Mouse (Mus musculus) brain, embryonic 14.5 days (tissue): ENCODE results near the gene Gm14137. TPM values are rescaled to one million over a fixed set of nuclear protein-coding genes. Genes with fewer than 3 reads are reported as not detected.

Experiments used
- DNase-seq: peaks from one replicate; pipeline ENCODE4 v3.0.0-alpha.2; 2011; ENCODE audit warnings: low read depth
- CTCF ChIP-seq: fragments of 200-500 bp; IDR thresholded peaks from 2 replicates; pipeline ENCODE4 v1.5.1; 2012; ENCODE audit warnings: inconsistent platforms, mild to moderate bottlenecking, moderate library complexity, borderline replicate concordance; ENCODE audit not compliant: insufficient read depth, insufficient read length; ENCODE audit errors: extremely low read depth
- POLR2A ChIP-seq: fragments of 200-500 bp; IDR thresholded peaks from 2 replicates; pipeline ENCODE4 v1.6.1; 2012; ENCODE audit warnings: mild to moderate bottlenecking, inconsistent platforms, borderline replicate concordance; ENCODE audit not compliant: poor library complexity, insufficient read depth, insufficient read length, severe bottlenecking; ENCODE audit errors: extremely low read depth
- polyA plus RNA-seq: library from polyadenylated mRNA; depleted of rRNA; stranded (reverse); fragments of >200 nt; gene quantifications from 2 replicates; pipeline ENCODE4 v1.2.3, GENCODE M21; 2012

Gm14137 gene
- polyA plus RNA-seq, 1 experiment: 0.03 TPM

DNA sequence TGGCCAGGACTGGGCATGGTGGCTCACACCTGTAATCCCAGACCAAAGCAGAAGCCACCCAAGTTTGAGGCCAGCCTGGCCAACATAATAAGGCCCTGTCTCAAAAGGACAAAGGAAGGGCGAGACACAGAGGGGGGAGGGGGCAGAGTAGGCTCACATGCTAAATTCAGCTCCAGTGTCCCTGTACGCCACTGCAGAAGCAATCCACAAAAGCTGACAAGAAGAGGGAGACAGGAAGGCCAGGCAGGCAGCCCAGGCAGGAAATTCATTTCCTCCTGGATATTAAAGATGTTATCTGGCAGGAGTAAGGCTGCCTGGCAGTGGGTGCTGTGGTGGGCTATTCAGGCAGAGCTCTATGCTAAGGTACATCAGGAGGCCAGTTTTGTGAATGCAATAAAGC lies 13.1 kb upstream of the Gm14137 start:
- no peak for DNase-seq
- TF ChIP-seq CTCF (no peak), POLR2A (no peak)

DNA sequence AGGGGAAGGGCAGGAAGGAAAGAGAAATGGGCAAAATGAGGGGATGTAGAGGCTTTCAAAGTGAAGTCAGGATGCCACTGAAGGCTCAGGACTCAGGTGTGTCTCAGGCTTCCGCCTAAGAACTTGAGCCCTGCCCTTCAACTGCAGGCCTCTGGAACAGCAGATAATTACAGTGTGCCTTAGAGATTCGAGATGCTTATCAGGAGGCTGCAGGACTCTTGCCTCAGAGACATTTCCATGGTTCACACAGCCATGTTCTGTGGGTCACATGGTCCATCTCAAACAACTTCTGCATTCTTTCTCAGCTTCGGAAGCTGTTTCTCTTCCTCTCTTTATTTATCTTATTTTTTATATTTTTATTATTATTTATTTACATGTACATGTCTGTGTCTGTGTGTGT lies 11.2 kb upstream of the Gm14137 start:
- no peak for DNase-seq
- TF ChIP-seq CTCF (no peak), POLR2A (no peak)

DNA sequence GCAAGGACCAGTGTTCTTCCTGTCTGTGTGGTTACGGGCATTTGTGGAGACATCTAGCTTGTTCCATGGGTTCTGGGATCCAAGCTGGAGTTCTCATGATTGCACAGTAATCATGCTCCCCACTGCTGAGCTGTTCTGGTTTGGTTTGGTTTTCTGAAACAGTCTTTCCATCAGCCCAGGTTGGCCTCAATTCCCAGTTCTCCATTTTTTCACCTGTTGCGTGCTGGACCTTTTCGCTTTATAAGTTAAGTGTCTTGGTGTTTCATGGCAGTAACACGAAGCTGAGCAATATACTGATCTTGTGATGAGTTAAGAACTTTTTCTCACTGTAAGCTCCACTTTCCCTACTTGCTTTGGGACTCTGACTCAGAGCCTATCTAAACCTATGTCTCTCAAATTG lies 10.3 kb upstream of the Gm14137 start:
- no peak for DNase-seq
- TF ChIP-seq CTCF (no peak), POLR2A (no peak)

DNA sequence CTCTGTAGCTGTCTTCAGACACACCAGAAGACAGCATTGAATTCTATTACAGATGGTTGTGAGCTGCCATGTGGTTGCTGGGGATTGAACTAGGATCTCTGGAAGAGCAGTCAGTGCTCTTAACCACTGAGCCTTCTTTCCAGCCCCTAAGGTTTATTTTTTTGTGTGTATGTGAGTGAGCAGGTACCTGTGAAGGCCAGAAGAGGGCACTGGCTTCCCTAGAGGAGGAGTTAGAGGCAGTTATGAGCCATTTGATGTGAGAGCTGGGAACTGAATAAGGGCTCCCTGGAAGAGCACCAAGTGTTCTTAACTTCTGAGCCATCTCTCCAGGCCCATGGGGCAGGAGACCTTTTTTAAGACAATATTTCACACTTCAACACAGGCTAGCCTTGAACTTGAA lies 8.9 kb upstream of the Gm14137 start:
- no peak for TF ChIP-seq POLR2A
- no peak for TF ChIP-seq CTCF
- no peak for DNase-seq

DNA sequence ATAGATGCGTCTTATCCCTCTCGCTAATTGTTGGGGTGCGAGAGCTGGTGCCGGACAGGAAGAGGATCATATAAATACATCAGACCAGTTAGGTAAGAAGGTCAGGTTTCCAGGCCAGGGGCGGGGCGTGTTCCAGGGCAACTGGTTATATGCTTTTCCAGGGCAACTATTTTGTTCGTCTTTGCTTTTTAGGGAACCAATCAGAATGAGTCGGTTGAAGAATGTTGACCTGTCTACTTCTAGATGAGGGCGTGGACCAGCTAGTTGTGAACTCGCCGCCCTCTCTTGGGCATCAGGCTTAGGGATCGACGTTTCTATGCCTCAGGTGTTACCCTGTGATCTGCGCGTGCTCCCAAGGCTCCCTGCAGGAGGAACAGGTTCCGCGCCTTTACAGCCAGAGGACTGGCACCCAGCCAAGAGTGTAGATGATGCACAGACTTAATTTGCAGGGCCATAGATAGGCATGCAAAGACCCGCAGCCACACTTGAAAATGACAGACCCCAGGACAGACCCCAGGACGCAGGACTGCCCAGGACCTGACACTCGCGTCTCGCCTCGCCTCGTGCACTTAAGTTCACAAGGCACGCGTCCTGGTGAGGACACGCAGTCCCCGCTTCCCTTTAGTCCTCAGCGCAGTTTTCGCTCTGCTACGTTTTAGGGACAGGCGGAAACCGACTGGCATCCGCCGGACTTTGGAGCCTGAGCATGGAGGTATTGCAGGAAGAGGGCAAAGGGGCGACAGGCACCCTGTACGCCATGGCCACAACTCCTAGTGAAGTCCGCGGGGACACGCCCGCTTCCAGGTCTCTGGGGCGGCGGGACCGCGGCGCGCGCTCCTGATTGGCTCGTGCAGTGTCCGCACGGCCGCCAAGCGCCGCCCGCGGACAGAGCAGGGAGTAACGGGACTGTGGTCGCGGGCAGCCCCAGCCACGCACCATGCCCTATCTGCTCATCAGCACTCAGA lies 7.1 kb upstream of the Gm14137 start, which contains the start of gene Gchfr:
Gchfr (plus strand) TSS at position 873 of the 965 bp plus-strand sequence.
- TF ChIP-seq CTCF (no peak), POLR2A (no peak)
- DNase-seq: peak; percentile 75

DNA sequence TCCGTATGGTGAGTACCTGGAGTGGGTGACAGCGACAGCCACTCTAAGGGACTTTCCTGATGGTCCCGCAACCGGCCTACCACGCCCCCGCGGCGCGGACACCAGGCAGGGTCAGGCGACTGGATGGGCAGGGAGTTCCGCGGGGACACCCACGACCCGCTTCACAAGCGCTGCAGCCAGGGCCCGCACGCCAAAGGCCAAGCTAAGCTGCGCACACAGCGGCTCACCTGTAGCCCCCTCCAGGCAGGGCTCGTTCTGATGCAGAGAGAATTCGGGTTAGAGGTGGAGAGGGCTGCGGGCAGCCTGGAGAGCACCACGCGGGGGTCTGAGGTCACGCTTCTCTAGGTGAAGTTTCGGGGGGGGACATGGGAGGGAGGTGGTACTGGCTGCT lies 6.4 kb upstream of the Gm14137 start:
- DNase-seq: no peak
- no peak for TF ChIP-seq POLR2A
- no peak for TF ChIP-seq CTCF

DNA sequence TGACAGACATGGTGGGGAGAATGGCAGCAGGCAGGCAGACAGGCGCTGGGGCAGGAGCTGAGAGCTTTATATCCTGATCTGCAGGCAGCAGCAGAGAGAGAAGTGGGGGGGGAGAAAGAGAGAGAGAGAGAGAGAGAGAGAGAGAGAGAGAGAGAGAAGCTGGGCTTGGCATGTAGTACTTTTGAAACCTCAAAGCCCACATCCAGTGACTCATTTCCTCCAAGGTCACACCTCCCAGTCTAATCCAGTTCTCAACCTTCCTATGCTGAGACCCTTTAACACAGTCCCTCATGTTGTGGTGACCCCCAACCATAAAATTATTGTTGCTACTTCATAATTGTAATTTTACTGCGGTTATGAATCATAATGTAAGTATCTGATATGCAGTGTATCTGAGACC lies 4.0 kb upstream of the Gm14137 start:
- DNase-seq: no peak
- no peak for TF ChIP-seq POLR2A

DNA sequence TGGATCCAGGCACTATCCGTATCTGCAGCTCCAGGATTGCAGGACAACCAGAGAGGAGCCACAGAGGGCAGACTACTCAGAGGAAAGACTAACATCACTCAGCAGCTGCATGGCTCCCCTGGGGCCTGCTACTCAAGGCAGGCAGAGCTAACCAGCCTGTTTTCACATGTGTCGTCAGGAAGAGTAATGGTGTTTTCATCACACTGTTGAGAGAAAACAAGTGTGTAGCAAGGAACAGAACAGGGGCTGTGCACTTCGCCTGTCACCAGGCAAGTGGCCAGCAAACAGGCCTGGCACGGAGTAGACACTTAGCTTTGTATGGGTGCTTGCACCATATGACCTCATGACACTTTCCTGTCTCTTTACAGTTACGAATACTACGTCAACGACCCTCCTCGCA lies 2.7 kb upstream of the Gm14137 start:
- no peak for DNase-seq
- TF ChIP-seq CTCF (no peak), POLR2A (no peak)

DNA sequence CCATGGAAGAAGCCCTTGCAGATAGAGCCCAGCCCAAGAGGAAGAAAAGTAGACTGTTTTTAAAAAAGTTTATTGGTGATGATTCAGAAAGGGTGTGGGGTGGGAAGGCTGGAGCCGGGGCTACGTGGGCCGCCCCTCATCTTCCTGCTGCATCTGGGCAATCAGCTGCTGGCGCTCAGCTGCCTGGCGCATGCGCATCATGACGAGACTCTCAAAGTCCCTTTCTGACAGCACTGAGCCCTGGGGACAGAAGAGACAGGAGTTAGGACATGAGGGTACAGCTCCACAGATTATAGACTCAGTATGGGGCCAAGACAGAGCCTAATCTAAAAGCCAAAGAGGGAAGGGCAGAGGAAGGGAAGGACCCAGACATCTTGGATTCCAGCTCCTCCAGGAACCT lies 1.9 kb upstream of the Gm14137 start:
- TF ChIP-seq POLR2A (no peak), CTCF (no peak)
- DNase-seq: peak; percentile 14

DNA sequence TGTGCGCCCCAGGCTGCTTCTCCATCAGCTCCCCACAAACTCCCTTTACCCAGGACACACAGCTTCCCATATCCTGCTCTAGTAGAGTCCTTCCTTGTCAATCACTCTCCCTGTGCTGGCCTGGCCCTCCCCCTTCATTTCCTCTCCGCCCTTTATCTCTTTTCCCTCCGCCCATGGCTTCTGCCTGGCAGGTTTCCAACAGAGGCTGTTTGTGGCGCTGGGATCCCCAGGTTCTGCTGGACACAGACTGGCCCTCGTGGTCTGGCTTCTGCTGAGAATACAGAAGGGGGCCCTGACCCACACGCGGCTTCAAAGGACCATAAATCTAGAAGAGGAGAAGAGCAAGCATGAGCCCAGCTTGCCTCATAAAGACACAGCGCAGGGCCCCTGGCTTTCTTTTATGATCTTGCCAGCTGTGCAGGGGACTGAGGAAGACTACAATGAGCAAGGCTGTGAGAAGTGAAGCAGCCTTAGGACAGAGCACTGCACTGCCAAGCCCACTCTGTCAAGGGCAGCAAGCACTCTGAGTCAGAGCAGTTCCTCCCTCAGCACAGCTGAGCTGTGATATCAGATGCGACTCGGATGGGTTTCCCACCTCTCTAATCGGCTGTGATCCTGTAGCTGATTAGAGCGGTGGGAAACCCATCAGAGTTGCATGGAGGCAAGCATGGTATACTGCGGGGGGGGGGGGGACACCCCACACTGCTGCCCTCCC lies 1.3 kb upstream of the Gm14137 start:
- TF ChIP-seq CTCF (no peak), POLR2A (no peak)
- peak; percentile 62 for DNase-seq

DNA sequence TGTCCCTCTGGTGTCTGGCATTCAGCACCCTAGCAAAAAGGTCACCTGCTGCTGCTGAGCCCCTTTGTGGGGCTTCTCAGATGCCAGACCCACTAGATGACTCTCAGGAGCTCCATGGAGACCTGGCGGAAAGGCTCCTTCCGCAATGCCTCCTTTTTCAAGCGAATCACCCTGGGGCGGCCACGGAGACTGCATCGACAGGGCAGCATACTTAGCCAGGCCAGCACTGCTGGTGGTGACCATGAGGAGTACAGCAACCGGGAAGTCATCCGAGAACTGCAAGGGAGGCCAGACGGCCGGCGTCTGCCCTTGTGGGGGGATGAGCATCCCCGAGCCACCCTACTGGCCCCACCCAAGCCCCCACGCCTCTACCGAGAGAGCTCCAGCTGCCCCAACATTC lies 557 bp downstream of the Gm14137 start:
- DNase-seq: no peak
- no peak for TF ChIP-seq CTCF
- no peak for TF ChIP-seq POLR2A
